Mouse (Mus musculus) G1E-ER4 (cell line): ENCODE data around the gene Tmem145. TPM values are rescaled to one million over a fixed set of nuclear protein-coding genes. Genes with fewer than 3 reads are reported as not detected.

Experiments
- GATA1 ChIP-seq: IDR thresholded peaks from one replicate; pipeline ENCODE4 v1.8.0; 2012; ENCODE audit warnings: low read length, inconsistent platforms
- polyA plus RNA-seq: library from polyadenylated mRNA; stranded (reverse); fragments of >175 nt; gene quantifications from 2 replicates; pipeline ENCODE4 v1.2.3, GENCODE M21; 2012

Tmem145 gene
- polyA plus RNA-seq, 1 experiment: 0.06 TPM

GRCm38 (mm10) chr7:25282731-25283211 is 23.1 kb upstream of the Tmem145 start:
- TF ChIP-seq GATA1: no peak

- no peak for TF ChIP-seq GATA1
Observed at GRCm38 (mm10) chr7:25283637-25284036, 22.3 kb upstream of the Tmem145 start.

- TF ChIP-seq GATA1: no peak
Observed at GRCm38 (mm10) chr7:25284171-25284570, 21.7 kb upstream of the Tmem145 start.

- TF ChIP-seq GATA1: no peak
Observed at GRCm38 (mm10) chr7:25284766-25285165, 21.1 kb upstream of the Tmem145 start.

- no peak for TF ChIP-seq GATA1
Observed at GRCm38 (mm10) chr7:25285511-25286238, 20.2 kb upstream of the Tmem145 start.

GRCm38 (mm10) chr7:25286989-25287388 is 18.9 kb upstream of the Tmem145 start:
- no peak for TF ChIP-seq GATA1

GRCm38 (mm10) chr7:25288011-25288410 is 17.9 kb upstream of the Tmem145 start:
- no peak for TF ChIP-seq GATA1

GRCm38 (mm10) chr7:25288721-25289120 is 17.2 kb upstream of the Tmem145 start:
- TF ChIP-seq GATA1: no peak

- TF ChIP-seq GATA1: no peak
Observed at GRCm38 (mm10) chr7:25289925-25290324, 16.0 kb upstream of the Tmem145 start.

GRCm38 (mm10) chr7:25290463-25290862 is 15.4 kb upstream of the Tmem145 start:
- no peak for TF ChIP-seq GATA1

- TF ChIP-seq GATA1: no peak
Observed at GRCm38 (mm10) chr7:25290911-25291310, 15.0 kb upstream of the Tmem145 start.

- no peak for TF ChIP-seq GATA1
Observed at GRCm38 (mm10) chr7:25292107-25292506, 13.8 kb upstream of the Tmem145 start.

GRCm38 (mm10) chr7:25293191-25293739 is 12.6 kb upstream of the Tmem145 start:
- TF ChIP-seq GATA1: no peak

GRCm38 (mm10) chr7:25294495-25294894 is 11.4 kb upstream of the Tmem145 start:
- no peak for TF ChIP-seq GATA1

GRCm38 (mm10) chr7:25294960-25295722 is 10.8 kb upstream of the Tmem145 start:
- TF ChIP-seq GATA1: no peak

GRCm38 (mm10) chr7:25296945-25297453 is 8.9 kb upstream of the Tmem145 start:
- TF ChIP-seq GATA1: peak; percentile 54
